Mouse (Mus musculus) cortical plate, adult 2 months (tissue): ENCODE results near the gene Map4k1.

Source experiments
- CTCF ChIP-seq: fragments of 200-500 bp; IDR thresholded peaks from 2 replicates; pipeline ENCODE4 v1.5.1; 2011; ENCODE audit warnings: mild to moderate bottlenecking, control low read depth, low read length; ENCODE audit not compliant: insufficient read depth; ENCODE audit errors: extremely low read depth
- POLR2A ChIP-seq: fragments of 200-500 bp; IDR thresholded peaks from 2 replicates; pipeline ENCODE4 v1.6.1; 2011; ENCODE audit warnings: mild to moderate bottlenecking, low read length, control low read depth; ENCODE audit not compliant: insufficient read depth; ENCODE audit errors: extremely low read depth

- TF ChIP-seq CTCF (no peak), POLR2A (no peak)
Measured at GRCm38 (mm10) chr7:28955295-28955897, 26.5 kb upstream of the Map4k1 start.
